In genomic region chr2:118761358-118761757, GRCm38 (mm10) we compare ENCODE assay signal across 8 mouse cellular contexts. TPM values are rescaled to one million over a fixed set of nuclear protein-coding genes. Genes with fewer than 3 reads are reported as not detected.
DNase-seq lines count a peak whose midpoint lies in the region; ATAC-seq and TF ChIP-seq lines count a peak whose summit lies in the region.

No protein-coding gene starts in this region.

- no peak overlapping the region for H3K4me3 ChIP-seq in cerebellum, adult 2 months (replicated peaks; ENCODE audit: insufficient read depth, low read depth, low read length)
- no peak overlapping the region for H3K4me3 ChIP-seq in spleen, adult 2 months (ENCODE audit: extremely low read depth, insufficient read depth, insufficient read length)
- no peak overlapping the region for H3K4me3 ChIP-seq in limb, embryonic 14.5 days (replicated peaks; ENCODE audit: low read length)
- no peak overlapping the region for H3K4me3 ChIP-seq in thymus, adult 2 months (ENCODE audit: control insufficient read depth, insufficient read depth, low read length)

- no peaks in the 10 kb centered on the region for H3K27me3 ChIP-seq in cerebellum, adult 2 months (ENCODE audit: control insufficient read depth, insufficient read depth, low read length)
- H3K27me3 ChIP-seq in spleen, adult 2 months (ENCODE audit: control insufficient read depth, insufficient read depth, low read length) = no peaks in the 10 kb centered on the region
- H3K27me3 ChIP-seq in limb, embryonic 14.5 days (ENCODE audit: control insufficient read depth, insufficient read depth, low read length) = no peaks in the 10 kb centered on the region
- no peaks in the 10 kb centered on the region for H3K27me3 ChIP-seq in thymus, adult 2 months (ENCODE audit: control insufficient read depth, insufficient read depth, low read length)

- ATAC-seq in cerebellum, adult (ENCODE audit: insufficient number of reproducible peaks, low FRiP score, low TSS enrichment) = no peak
- ATAC-seq in limb, embryonic 14.5 days (ENCODE audit: low FRiP score, low read depth) = no peak

- no peak for TF ChIP-seq POLR2A in cerebellum, adult 2 months (IDR thresholded peaks at IDR 0.05; ENCODE audit: borderline replicate concordance, insufficient read depth, low read length)
- TF ChIP-seq POLR2A in spleen, adult 2 months (IDR thresholded peaks at IDR 0.05; ENCODE audit: low read depth, low read length) = no peak
- no peak for TF ChIP-seq POLR2A in limb, embryonic 14.5 days (IDR thresholded peaks at IDR 0.05; ENCODE audit: borderline replicate concordance, extremely low read depth, insufficient read depth, insufficient read length)
- no peak for TF ChIP-seq POLR2A in thymus, adult 2 months (IDR thresholded peaks at IDR 0.05; ENCODE audit: control insufficient read depth, extremely low read depth, insufficient read depth, low read length, poor library complexity)

- H3K9me3 ChIP-seq in limb, embryonic 14.5 days (ENCODE audit: control insufficient read depth, low read length) = no peaks in the 10 kb centered on the region

- 86% methylated on average over 12 of the region's 12 CpGs for WGBS in cerebellum, adult 2 months
- WGBS in spleen, adult 2 months = 93% methylated on average over 12 of the region's 12 CpGs
- 80% methylated on average over 12 of the region's 12 CpGs for WGBS in limb, embryonic 14.5 days
- 96% methylated on average over 12 of the region's 12 CpGs for WGBS in thymus, adult 2 months

- 0 out of 2 replicates have a peak overlapping the region, but pooled peaks have one; percentile 1 for H3K4me2 ChIP-seq in limb, embryonic 14.5 days (replicated peaks; ENCODE audit: low read depth, low read length, severe bottlenecking)

- no peak overlapping the region for H3K9ac ChIP-seq in limb, embryonic 14.5 days (ENCODE audit: low read depth, low read length, severe bottlenecking)

- peak; percentile 16; the same call in 1 of the 2 replicates for TF ChIP-seq CTCF in cerebellum, adult 2 months (IDR thresholded peaks at IDR 0.05; ENCODE audit: borderline replicate concordance, insufficient read depth, low read depth, low read length)
- TF ChIP-seq CTCF in spleen, adult 2 months (IDR thresholded peaks at IDR 0.05; ENCODE audit: extremely low read depth, insufficient read depth, insufficient read length, insufficient replicate concordance) = no peak
- no peak for TF ChIP-seq CTCF in thymus, adult 2 months (IDR thresholded peaks at IDR 0.05; ENCODE audit: borderline replicate concordance, control insufficient read depth, extremely low read depth, insufficient read depth, low read length, poor library complexity)

- no peak for DNase-seq in cerebellum, adult 2 months
- DNase-seq in spleen, adult 2 months (ENCODE audit: low read depth in 1 of 2, low spot score in 2 of 2) = no peak
- DNase-seq in spleen, adult 12 weeks (ENCODE audit: low spot score) = no peak
- no peak for DNase-seq in limb, embryonic 14.5 days (ENCODE audit: low spot score)
- no peak for DNase-seq in frontal cortex, postnatal 25 days (ENCODE audit: low spot score in 2 of 2)
- DNase-seq in thymus, adult 2 months = no peak
- DNase-seq in gastrocnemius, postnatal 10 days = no peak

- peaks cover 30% of the 10 kb centered on the region for H3K4me1 ChIP-seq in cerebellum, adult 2 months (ENCODE audit: control insufficient read depth, insufficient read depth, low read length)
- no peaks in the 10 kb centered on the region for H3K4me1 ChIP-seq in spleen, adult 2 months (ENCODE audit: control insufficient read depth, insufficient read depth, insufficient read length)
- peaks cover 22% of the 10 kb centered on the region for H3K4me1 ChIP-seq in limb, embryonic 14.5 days (ENCODE audit: control insufficient read depth, insufficient read depth, low read length)
- peaks cover 31% of the 10 kb centered on the region for H3K4me1 ChIP-seq in thymus, adult 2 months (replicated peaks; ENCODE audit: control insufficient read depth, insufficient read depth, low read length)

- H3K27ac ChIP-seq in cerebellum, adult 2 months (ENCODE audit: insufficient read depth, low read length) = peak overlapping the region; percentile 87
- peak overlapping the region; percentile 20; the same call in 1 of the 2 replicates for H3K27ac ChIP-seq in spleen, adult 2 months (ENCODE audit: insufficient read depth, low read length)
- no peak overlapping the region for H3K27ac ChIP-seq in limb, embryonic 14.5 days (replicated peaks; ENCODE audit: low read depth, low read length)
- H3K27ac ChIP-seq in thymus, adult 2 months (ENCODE audit: control insufficient read depth, insufficient read depth, low read length) = no peak overlapping the region

- no peaks in the 10 kb centered on the region for H3K36me3 ChIP-seq in spleen, adult 2 months (ENCODE audit: control insufficient read depth, insufficient read depth, low read length)
- H3K36me3 ChIP-seq in limb, embryonic 14.5 days (ENCODE audit: control insufficient read depth, insufficient read depth, low read length) = no peaks in the 10 kb centered on the region
- no peaks in the 10 kb centered on the region for H3K36me3 ChIP-seq in thymus, adult 2 months (ENCODE audit: control insufficient read depth, insufficient read depth, low read length)

RNA-seq across cellular contexts. Expression of gene Ccdc9b, which starts 1.1 kb away (rescaled TPM):
- 8.3 and 8.5 TPM in 2 replicates for polyA plus RNA-seq in cerebellum, adult 2 months (2012; rRNA removed)
- 2.6 and 3.1 TPM in 2 replicates for polyA plus RNA-seq in spleen, adult 2 months (2012; rRNA removed)
- 1.7 and 1.8 TPM in 2 replicates for polyA plus RNA-seq in limb, embryonic 14.5 days (2012; rRNA removed)
- 0.88 and 1.4 TPM in 2 replicates for polyA plus RNA-seq in limb, embryonic 14.5 days (2014; fragmentation: Nextera tagmentation; extraction: Ambion mirVana)
- 1.2 and 1.8 TPM in 2 replicates for polyA plus RNA-seq in thymus, adult 2 months (2012; rRNA removed)
- 1 to 10 TPM; 5.7 to 8.5 TPM for total RNA-seq in gastrocnemius, postnatal 10 days (2021)

RNA-seq across cellular contexts. Expression of gene Phgr1, which starts 11.2 kb away (rescaled TPM):
- polyA plus RNA-seq in cerebellum, adult 2 months (2012; rRNA removed) = not detected in 2 replicates
- polyA plus RNA-seq in spleen, adult 2 months (2012; rRNA removed) = 0.28 and 0.36 TPM in 2 replicates
- 1.00 TPM in 1 of 2 replicates, not detected in the other for polyA plus RNA-seq in limb, embryonic 14.5 days (2012; rRNA removed)
- not detected in 2 replicates for polyA plus RNA-seq in limb, embryonic 14.5 days (2014; fragmentation: Nextera tagmentation; extraction: Ambion mirVana)
- polyA plus RNA-seq in thymus, adult 2 months (2012; rRNA removed) = 3.3 and 4.9 TPM in 2 replicates
- not detected for total RNA-seq in gastrocnemius, postnatal 10 days (2021)

RNA-seq across cellular contexts. Expression of gene Inafm2, which starts 15.8 kb away (rescaled TPM):
- polyA plus RNA-seq in cerebellum, adult 2 months (2012; rRNA removed) = 21.8 and 22.0 TPM in 2 replicates
- 8.7 and 12.1 TPM in 2 replicates for polyA plus RNA-seq in spleen, adult 2 months (2012; rRNA removed)
- 7.9 and 8.0 TPM in 2 replicates for polyA plus RNA-seq in limb, embryonic 14.5 days (2012; rRNA removed)
- polyA plus RNA-seq in limb, embryonic 14.5 days (2014; fragmentation: Nextera tagmentation; extraction: Ambion mirVana) = 24.4 and 27.9 TPM in 2 replicates
- 18.9 and 25.7 TPM in 2 replicates for polyA plus RNA-seq in thymus, adult 2 months (2012; rRNA removed)
- 1 to 10 TPM; 6.0 to 8.6 TPM for total RNA-seq in gastrocnemius, postnatal 10 days (2021)

RNA-seq across cellular contexts. Expression of gene Disp2, which starts 18.2 kb away (rescaled TPM):
- 212 and 227 TPM in 2 replicates for polyA plus RNA-seq in cerebellum, adult 2 months (2012; rRNA removed)
- 0.09 and 0.14 TPM in 2 replicates for polyA plus RNA-seq in spleen, adult 2 months (2012; rRNA removed)
- polyA plus RNA-seq in limb, embryonic 14.5 days (2012; rRNA removed) = 0.16 and 0.17 TPM in 2 replicates
- 0.03 TPM in 1 of 2 replicates, not detected in the other for polyA plus RNA-seq in limb, embryonic 14.5 days (2014; fragmentation: Nextera tagmentation; extraction: Ambion mirVana)
- 0.36 and 0.41 TPM in 2 replicates for polyA plus RNA-seq in thymus, adult 2 months (2012; rRNA removed)
- under 1 TPM; 0.34 to 0.35 TPM for total RNA-seq in gastrocnemius, postnatal 10 days (2021)

RNA-seq across cellular contexts. Expression of gene Plcb2, which starts 33.1 kb away (rescaled TPM):
- 0.86 and 0.97 TPM in 2 replicates for polyA plus RNA-seq in cerebellum, adult 2 months (2012; rRNA removed)
- polyA plus RNA-seq in spleen, adult 2 months (2012; rRNA removed) = 37.0 and 41.7 TPM in 2 replicates
- 2.0 and 2.1 TPM in 2 replicates for polyA plus RNA-seq in limb, embryonic 14.5 days (2012; rRNA removed)
- 0.74 and 0.82 TPM in 2 replicates for polyA plus RNA-seq in limb, embryonic 14.5 days (2014; fragmentation: Nextera tagmentation; extraction: Ambion mirVana)
- polyA plus RNA-seq in thymus, adult 2 months (2012; rRNA removed) = 79.9 and 94.4 TPM in 2 replicates
- 1 to 10 TPM in 1 of 2 experiments, under 1 TPM in 1; 0.40 to 1.1 TPM for total RNA-seq in gastrocnemius, postnatal 10 days (2021)

Comparison
In these comparisons a context has a peak if more than half of its experiments do, and no peak if none do; other contexts are left out.
1. H3K27ac ChIP-seq: peak in cerebellum, adult 2 months (single experiment) and spleen, adult 2 months (single experiment); none in limb, embryonic 14.5 days (single experiment) and thymus, adult 2 months (single experiment).